Mouse (Mus musculus): ENCODE data around the gene Dclk1.

Dclk1 gene

GRCm38 (mm10) chr3:55587972-55588946 is 346.1 kb downstream of the Dclk1 start:
- peak; percentile 79 for DNase-seq (ENCODE audit: low read depth, low spot score)
